Mouse (Mus musculus): ENCODE data around the gene Spcs3.

DNA sequence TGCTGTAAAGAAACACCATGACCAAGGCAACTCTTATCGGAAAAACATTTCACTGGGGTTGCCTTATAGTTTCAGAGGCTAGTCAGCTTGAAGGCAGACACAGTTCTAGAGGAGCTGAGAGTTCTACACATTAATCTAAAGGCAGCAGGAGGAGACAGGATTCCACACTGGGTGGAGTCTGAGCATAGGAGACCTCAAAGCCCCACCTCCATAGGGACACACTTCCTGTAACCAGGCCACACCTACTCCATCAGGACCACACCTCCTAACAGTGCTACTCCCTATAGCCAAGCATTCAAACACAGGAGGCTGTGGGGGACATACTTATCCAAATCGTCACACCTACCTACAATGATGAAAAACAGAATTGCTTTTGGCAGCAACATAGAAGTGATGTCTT lies 4.2 kb downstream of the Spcs3 start:
- TF ChIP-seq POLR2A (IDR thresholded peaks at IDR 0.05; ENCODE audit: low read depth, low read length), result no peak
- TF ChIP-seq CTCF (IDR thresholded peaks at IDR 0.05; ENCODE audit: borderline replicate concordance, insufficient read depth, low read length), result no peak
